Mouse (Mus musculus) cerebellum, adult 9-11 months (tissue): Measurements from ENCODE around the gene Mdm4.
A peak's percentile ranks its signal among the peaks of the same experiment; 100 is the strongest.

ENCODE experiments used
- DNase-seq: peaks from one replicate; pipeline ENCODE4 v3.0.0; 2022

Mdm4 gene

DNA sequence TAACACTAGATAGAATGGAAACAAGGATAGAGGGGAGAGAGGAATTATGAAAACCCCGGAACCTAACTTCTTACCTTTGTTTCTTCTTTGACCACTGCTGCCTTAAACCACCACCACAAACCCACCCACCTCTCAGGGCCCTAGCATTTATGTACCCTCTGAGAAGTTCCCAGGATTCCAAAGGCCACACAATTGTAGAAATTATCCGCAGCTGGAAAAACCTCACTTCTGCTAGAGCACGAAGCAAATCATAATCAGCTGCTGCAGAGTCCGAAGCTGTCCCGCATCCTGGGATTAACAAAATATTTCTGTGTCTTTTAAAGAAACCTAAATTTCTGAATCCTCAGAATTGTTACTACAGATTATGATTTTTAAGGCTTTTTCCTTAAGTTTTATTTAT, at the start of gene Mdm4:
Gene Mdm4, minus strand, starts transcription at position 101 of the 400 bp plus-strand sequence.
- DNase-seq: no peak

GRCm38 (mm10) chr1:133080079-133080561, 49.8 kb upstream of the Mdm4 start:
- DNase-seq: no peak

DNA sequence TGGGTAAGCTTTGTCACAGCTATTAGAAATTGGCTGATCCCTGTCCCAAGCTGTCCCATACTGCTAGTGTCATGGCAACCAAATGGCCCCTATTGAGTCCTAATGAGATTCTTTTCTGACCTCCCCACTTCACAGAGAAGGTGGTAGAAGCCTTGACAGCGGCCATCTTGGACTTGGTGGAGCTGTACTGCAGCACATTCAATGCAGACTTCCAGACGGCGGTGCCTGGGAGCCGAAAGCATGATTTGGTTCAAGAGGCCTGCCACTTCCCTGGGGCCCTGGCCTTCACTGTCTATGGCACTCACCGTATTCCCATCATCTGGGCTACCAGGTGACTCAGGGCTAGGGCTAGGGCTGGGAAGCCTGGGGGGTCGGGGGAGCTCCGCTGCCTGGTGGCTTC, 49.1 kb upstream of the Mdm4 start:
- DNase-seq: no peak

DNA sequence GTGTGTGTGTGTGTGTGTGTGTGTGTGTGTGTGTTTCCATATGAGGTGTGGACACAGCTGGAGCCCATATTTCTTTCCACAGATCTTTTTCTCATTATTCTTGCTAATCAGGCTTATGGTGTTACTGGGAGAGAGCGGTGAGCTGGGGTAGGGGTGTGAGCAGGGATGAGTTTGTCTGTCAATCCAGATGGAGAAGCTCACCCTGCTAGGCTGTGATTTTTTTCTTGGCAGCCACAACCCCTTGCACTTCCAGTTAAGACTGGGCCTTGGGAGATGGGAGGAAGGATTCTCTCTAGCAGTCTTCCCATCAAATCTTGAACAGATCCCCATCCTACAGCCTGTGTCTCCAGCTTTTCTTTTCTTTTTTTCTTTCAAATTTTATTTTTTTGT, 48.0 kb upstream of the Mdm4 start:
- no peak for DNase-seq

DNA sequence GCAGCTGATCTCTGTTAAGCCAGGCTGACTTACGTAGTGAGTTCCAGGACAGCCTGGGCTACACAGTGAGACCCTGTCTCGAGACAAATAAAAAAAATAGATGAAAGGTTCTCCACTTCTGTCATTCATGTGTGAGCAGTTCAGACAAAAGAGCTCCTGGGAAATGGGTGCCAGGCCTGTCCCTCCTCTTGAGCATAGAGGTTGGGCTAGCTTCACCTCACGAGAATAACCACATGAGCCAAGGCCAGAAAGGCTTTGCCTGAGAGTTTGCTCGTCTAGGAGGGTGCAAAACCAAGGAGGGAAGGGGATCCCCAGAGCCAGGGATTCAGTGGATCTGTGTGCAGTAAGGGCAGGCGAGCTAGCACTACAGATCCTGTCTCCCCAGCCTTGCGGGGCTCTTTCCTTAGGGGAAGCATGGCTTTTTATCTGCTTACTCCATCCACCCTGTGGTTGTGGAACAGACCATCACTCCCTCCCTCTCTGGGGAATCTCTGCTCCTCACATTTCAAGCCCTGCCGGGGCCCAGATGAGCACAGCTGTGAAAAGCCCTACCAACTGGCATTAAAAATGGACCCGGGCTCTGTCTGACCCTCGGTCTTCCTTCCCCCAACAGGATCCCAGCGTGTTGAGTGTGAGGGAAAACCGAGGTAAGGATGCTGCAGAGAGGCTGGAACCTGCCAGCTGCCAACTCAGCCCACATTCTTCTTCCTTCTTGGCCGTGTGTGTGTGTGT, 47.4 kb upstream of the Mdm4 start:
- DNase-seq: no peak

GRCm38 (mm10) chr1:133076681-133077514, 46.5 kb upstream of the Mdm4 start:
- DNase-seq: no peak

DNA sequence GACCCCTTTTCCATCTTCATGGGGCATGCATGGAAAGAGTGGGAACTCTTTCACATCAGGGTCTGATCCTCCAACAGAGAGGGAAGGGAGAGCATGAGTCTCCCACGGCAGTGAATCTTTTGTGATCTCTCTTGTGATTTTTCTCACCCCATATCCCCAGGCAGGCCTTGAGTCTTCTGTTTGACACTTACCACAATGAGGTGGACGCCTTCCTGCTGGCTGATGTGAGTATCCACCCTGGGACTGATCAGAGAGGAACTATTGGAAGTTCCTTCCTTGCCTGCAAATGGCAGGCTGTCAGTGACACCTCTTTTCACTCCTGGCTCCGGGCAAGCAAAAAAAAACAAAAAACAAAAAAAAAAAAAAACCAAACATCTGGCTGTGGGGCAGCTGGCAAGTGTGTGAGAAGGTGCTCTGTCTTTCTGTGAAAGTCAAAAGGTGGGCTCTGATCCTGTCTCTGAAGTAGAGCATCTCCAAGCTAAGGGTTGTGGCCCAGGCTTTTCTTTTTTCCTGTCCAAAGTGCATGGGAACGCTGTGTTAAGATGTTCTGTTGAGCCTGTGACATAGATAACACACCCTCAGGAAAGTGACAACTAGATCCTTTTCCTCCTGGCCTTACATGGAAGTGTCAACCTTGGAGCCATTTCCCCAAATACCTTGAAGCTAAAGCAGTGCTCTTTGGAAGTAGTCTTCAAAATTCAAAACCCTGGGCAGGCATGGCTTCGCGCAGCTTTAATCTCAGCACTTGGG, 45.5 kb upstream of the Mdm4 start:
- no peak for DNase-seq

- DNase-seq: no peak
Observed at GRCm38 (mm10) chr1:133074541-133074940, 44.2 kb upstream of the Mdm4 start.

GRCm38 (mm10) chr1:133073327-133073856, 43.0 kb upstream of the Mdm4 start:
- DNase-seq: no peak

DNA sequence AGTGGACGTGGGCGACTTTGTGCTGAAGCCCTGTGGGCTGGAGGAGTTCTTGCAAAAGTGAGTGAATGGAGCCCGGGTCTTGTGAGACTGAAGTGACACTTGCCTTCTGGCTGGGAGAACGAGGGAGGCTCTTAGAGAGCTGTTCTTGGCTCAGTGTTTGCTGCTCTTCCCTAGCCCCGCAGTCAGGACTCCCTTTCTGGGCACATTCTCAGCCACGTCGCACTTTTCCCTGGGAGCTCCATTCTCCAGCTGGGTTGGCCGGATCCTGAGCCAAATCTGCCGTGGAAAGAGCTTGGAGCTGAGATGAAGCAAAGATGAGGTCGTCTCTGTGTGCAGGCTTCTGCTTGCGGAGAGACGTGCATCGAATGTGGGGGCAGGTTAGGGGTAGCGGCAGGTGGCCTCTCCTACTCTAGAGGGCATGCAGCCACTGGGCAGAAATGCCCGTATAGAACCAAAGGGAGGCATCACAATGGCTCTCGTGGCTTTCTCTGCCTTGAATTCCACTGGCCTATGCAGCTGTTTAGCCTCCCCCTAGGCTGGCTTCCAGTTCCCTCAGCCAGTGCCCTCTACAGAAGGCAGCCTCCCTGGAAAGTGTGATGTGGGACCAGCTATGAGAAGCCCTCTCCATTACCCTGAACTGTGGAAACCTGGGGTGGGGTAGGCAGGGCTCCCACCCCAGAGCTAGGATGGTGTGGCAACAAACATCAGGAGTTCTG, 41.5 kb upstream of the Mdm4 start:
- DNase-seq: peak; percentile 16

- DNase-seq: no peak
Observed at GRCm38 (mm10) chr1:133070157-133070556, 39.8 kb upstream of the Mdm4 start.

GRCm38 (mm10) chr1:133069275-133070120, 39.1 kb upstream of the Mdm4 start:
- DNase-seq: no peak

DNA sequence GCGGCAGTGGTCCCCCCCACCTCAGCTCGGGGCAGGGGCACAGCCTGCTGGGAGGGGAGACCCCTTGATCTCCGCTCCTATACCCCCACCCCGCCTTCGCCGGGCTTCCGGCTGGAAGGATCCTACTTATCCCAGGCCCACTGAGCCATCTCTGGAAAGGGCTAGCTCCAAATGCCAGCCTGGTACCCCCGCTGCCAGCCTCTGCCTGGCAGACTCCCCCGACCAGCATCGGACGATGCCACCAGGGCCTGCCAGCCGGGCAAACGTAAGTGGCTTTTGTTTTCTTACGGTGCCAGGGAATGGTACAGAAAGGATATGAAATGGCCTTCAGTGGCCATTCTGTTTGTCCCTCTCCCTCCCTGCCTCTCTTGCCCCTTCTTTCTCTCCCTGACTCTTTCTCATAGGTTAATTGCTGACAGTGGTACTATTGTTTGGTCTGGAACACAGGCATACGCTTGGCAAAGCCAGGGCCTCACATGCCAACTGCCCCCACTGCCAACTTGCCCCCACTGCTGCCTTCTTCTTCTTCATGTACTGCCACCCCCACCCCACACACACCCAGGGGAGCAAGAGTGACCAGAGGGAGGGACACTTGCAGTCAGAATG, 38.4 kb upstream of the Mdm4 start:
- peak; percentile 42 for DNase-seq

DNA sequence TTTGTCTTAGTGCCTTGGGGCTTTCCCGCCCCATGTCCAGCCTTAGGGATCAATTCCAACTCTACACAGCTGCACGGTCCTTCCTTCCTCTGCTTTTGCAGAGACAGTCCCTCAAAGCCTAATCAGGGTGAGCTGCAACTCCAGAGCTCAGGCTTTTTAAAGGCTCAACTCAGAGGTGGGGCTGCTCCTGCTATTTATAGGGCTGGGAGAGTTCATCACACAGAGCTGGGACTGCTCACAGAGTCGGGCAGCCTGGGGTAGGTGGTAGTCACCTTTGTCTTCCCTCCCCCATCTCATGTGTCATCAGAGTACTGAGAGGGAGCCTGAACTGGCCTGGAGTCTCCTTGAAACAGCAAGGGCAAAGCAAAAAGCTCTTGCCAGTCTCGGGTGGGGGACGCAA, 37.9 kb upstream of the Mdm4 start:
- DNase-seq: no peak

- DNase-seq: no peak
Observed at GRCm38 (mm10) chr1:133063164-133063563, 32.8 kb upstream of the Mdm4 start.

DNA sequence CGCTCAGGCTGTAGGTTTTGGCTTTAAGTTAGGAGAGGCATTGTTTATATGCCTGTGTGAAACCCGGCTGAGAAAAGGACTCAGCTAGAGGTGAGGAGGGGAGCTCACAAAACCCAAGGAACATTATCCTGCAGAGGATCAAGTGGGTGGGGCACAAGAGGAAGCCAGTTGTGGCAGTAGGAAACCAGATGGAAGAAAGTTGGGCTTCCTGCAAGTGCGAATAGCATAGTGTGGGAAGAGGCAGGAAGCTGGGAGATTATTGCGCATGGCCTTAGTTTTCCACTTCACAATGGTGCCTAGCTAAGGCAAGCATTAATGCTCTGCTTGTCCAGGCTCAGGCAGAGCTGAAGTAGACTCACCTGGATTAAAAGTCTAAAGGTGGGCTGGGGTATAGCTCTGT, 30.3 kb upstream of the Mdm4 start:
- DNase-seq: no peak

- DNase-seq: no peak
Observed at GRCm38 (mm10) chr1:133059592-133059991, 29.2 kb upstream of the Mdm4 start.

DNA sequence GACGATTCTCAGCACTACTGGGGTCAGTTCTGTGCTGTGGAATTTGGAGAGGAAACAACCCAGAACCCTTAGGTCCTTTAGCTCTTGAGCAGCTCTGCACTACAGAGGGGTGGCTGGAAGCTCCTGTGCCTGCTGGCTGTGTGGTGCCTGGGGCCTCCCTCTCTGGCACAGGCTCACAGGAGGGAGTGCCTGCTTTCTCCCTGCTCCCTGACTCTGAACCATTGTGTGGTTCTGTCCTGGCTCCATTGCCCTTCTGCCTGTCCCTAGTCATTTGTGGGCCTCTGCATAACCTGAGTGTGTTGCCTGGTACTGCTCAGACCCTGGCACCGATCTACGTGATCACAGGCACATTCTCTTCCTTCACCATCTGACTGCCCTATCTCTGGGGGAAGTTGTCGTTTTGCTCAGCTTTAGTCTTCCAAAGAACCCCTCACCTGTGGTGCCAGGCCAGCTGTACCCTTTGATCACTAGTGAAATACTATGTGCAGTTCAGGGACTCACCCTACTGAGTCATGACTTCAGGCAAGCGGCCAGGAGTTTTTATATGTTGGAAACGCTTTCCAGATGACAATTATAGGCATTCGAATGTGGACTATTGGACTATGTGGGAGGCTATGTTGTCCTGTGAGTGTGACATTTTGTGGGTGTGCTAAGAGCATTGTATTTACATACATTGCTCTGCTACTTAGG, 27.1 kb upstream of the Mdm4 start:
- DNase-seq: no peak

GRCm38 (mm10) chr1:133054326-133054725, 24.0 kb upstream of the Mdm4 start:
- no peak for DNase-seq

GRCm38 (mm10) chr1:133053034-133053433, 22.7 kb upstream of the Mdm4 start:
- DNase-seq: no peak
